Mouse (Mus musculus): ENCODE measurements around the gene Dnajb14. TPM values are rescaled to one million over a fixed set of nuclear protein-coding genes. Genes with fewer than 3 reads are reported as not detected.
"Not testable (repeated sequence)": the region's sequence is repeated elsewhere in the genome, so short reads cannot be mapped to it uniquely, and the experiment has no call there.

Dnajb14 gene
- polyA plus RNA-seq, 1 experiment from 2014 or later: 4.8 TPM

GRCm38 (mm10) chr3:137932748-137933147 is 65.3 kb downstream of the Dnajb14 start:
- Histone ChIP-seq H3K27me3 (ENCODE audit: low read depth, poor library complexity, severe bottlenecking) (no peaks in the 10 kb centered on the region), H3K4me3 (no peak overlapping the region), H3K9me3 (replicated peaks) (no peaks in the 10 kb centered on the region), H3K27ac (replicated peaks) (no peak overlapping the region), H3K36me3 (peaks cover 14% of the 10 kb centered on the region), H3K4me1 (peaks cover 31% of the 10 kb centered on the region)
- no peak for DNase-seq (ENCODE audit: low spot score)
- 75% methylated on average over 7 of the region's 7 CpGs for WGBS

DNA sequence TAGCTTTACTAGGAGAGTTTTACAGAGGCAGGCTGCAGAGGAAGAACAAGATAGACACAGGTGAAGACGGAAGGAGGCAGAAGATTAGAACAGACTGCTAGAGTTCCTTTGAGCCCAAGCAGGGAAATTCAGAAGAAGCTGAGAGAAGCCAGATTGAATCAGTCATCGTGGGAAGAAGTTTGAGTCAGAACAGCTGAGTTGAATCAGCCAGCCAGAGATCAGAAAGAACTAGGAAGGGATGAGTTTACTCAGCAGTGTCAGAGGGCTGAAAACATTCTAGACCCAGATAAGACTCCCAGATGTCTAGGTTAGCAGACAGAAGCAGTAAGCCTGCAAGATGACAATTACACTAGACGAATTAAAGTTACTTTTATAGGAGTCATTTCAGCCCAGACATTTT is 66.5 kb downstream of the Dnajb14 start:
- peaks cover 5% of the 10 kb centered on the region for H3K36me3 ChIP-seq
- no peak overlapping the region for H3K4me3 ChIP-seq
- no peak for DNase-seq (ENCODE audit: low spot score)
- no peaks in the 10 kb centered on the region for H3K27me3 ChIP-seq (ENCODE audit: low read depth, poor library complexity, severe bottlenecking)
- 83% methylated on average over 3 of the region's 3 CpGs for WGBS
- no peak overlapping the region for H3K27ac ChIP-seq (replicated peaks)
- peaks cover 36% of the 10 kb centered on the region for H3K4me1 ChIP-seq
- H3K9me3 ChIP-seq (replicated peaks): no peaks in the 10 kb centered on the region

- Histone ChIP-seq H3K27ac (replicated peaks) (peak overlapping the region; percentile 73), H3K36me3 (no peaks in the 10 kb centered on the region), H3K4me1 (peaks cover 36% of the 10 kb centered on the region), H3K9me3 (replicated peaks) (no peaks in the 10 kb centered on the region), H3K27me3 (ENCODE audit: low read depth, poor library complexity, severe bottlenecking) (no peaks in the 10 kb centered on the region), H3K4me3 (no peak overlapping the region)
- no peak for DNase-seq (ENCODE audit: low spot score)
- WGBS: 48% methylated on average over 5 of the region's 5 CpGs
Measured at GRCm38 (mm10) chr3:137935570-137936525, 68.4 kb downstream of the Dnajb14 start.

GRCm38 (mm10) chr3:137936541-137936940 is 69.1 kb downstream of the Dnajb14 start:
- H3K9me3 ChIP-seq (replicated peaks): no peaks in the 10 kb centered on the region
- 34% methylated on average over 6 of the region's 6 CpGs for WGBS
- DNase-seq (ENCODE audit: low spot score): no peak
- H3K27me3 ChIP-seq (ENCODE audit: low read depth, poor library complexity, severe bottlenecking): no peaks in the 10 kb centered on the region
- H3K4me1 ChIP-seq: peaks cover 36% of the 10 kb centered on the region
- no peaks in the 10 kb centered on the region for H3K36me3 ChIP-seq
- H3K4me3 ChIP-seq: no peak overlapping the region
- peak overlapping the region; percentile 73 for H3K27ac ChIP-seq (replicated peaks)

DNA sequence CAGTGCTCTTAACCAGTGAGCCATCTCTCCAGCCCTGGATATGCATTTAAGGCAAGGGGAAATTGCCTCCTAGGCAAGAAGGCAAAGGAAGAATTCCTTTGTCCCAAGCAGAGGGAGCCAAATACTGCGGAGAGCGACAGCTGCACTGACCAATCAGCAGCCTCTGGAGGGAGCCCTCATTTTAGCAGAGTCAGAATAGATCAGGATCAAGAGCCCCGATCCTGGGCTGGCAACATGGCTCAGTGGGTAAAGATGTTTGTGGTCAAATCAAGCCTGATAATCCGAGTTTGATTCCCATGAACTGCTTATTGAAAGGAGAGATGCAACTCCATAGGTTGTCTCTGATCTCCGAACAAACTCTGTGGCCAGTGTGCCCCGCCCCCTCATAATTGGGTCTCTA is 71.1 kb downstream of the Dnajb14 start:
- 31% methylated on average over 6 of the region's 6 CpGs for WGBS
- peak overlapping the region; percentile 13; the same call in 1 of the 2 replicates for H3K27ac ChIP-seq (replicated peaks)
- peaks cover 36% of the 10 kb centered on the region for H3K4me1 ChIP-seq
- peak overlapping the region; percentile 14; the same call in 1 of the 2 replicates for H3K4me3 ChIP-seq
- no peak for DNase-seq (ENCODE audit: low spot score)
- no peaks in the 10 kb centered on the region for H3K36me3 ChIP-seq
- no peaks in the 10 kb centered on the region for H3K9me3 ChIP-seq (replicated peaks)
- H3K27me3 ChIP-seq (ENCODE audit: low read depth, poor library complexity, severe bottlenecking): no peaks in the 10 kb centered on the region

GRCm38 (mm10) chr3:137940757-137941156 is 73.3 kb downstream of the Dnajb14 start:
- WGBS: 83% methylated on average over 4 of the region's 4 CpGs
- Histone ChIP-seq H3K9me3 (replicated peaks) (no peaks in the 10 kb centered on the region), H3K27ac (replicated peaks) (no peak overlapping the region), H3K4me3 (no peak overlapping the region), H3K27me3 (ENCODE audit: low read depth, poor library complexity, severe bottlenecking) (no peaks in the 10 kb centered on the region), H3K4me1 (peaks cover 24% of the 10 kb centered on the region), H3K36me3 (no peaks in the 10 kb centered on the region)
- DNase-seq (ENCODE audit: low spot score): no peak

DNA sequence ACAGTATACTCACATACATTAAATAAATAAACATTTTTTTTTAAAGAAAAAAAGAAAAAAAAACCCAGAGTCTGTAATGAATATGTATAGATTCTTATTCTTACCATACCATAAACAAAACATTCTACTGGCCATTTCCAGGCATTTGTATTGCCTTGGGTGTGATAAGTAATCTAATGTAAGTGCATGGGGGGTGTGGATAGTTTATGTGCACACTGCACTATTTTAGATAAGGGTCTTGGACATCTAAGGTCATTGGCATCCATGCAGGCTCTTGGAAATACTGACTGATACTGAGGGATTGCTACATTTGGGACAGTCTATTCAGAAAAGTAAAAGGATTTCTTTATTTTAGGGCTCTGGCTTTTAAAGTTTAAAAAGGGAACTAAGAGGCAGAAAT is 74.1 kb downstream of the Dnajb14 start:
- Histone ChIP-seq H3K4me3 (no peak overlapping the region), H3K36me3 (no peaks in the 10 kb centered on the region), H3K4me1 (peaks cover 16% of the 10 kb centered on the region), H3K9me3 (replicated peaks) (no peaks in the 10 kb centered on the region), H3K27ac (replicated peaks) (no peak overlapping the region), H3K27me3 (ENCODE audit: low read depth, poor library complexity, severe bottlenecking) (no peaks in the 10 kb centered on the region)
- DNase-seq (ENCODE audit: low spot score): no peak

GRCm38 (mm10) chr3:137942098-137942622 is 74.7 kb downstream of the Dnajb14 start:
- 89% methylated on average over 12 of the region's 12 CpGs for WGBS
- H3K27ac ChIP-seq (replicated peaks): no peak overlapping the region
- no peaks in the 10 kb centered on the region for H3K9me3 ChIP-seq (replicated peaks)
- H3K36me3 ChIP-seq: no peaks in the 10 kb centered on the region
- H3K27me3 ChIP-seq (ENCODE audit: low read depth, poor library complexity, severe bottlenecking): no peaks in the 10 kb centered on the region
- peaks cover 10% of the 10 kb centered on the region for H3K4me1 ChIP-seq
- H3K4me3 ChIP-seq: no peak overlapping the region
- DNase-seq (ENCODE audit: low spot score): no peak

DNA sequence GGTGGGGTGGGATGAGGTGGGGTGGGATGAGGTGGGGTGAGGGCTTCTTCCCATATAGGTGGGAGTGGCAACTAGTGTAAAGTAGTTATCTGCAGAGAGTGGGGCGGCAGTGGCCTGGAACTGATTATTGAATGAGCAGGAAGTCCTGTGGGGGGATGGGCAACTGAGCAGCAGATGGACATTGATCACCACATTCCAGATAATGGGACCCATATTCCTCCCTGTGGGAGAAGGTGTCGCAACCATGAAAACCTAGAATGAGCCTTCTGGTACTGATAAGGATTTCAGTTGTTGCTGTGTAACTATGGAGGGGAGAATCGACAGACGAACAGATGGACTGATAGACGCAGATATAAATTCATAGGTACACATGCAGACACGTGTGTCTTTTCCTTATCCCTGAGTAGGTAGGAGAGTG is 76.3 kb downstream of the Dnajb14 start:
- Histone ChIP-seq H3K4me1 (peaks cover 2% of the 10 kb centered on the region), H3K4me3 (no peak overlapping the region), H3K36me3 (no peaks in the 10 kb centered on the region), H3K27ac (replicated peaks) (no peak overlapping the region), H3K9me3 (replicated peaks) (no peaks in the 10 kb centered on the region), H3K27me3 (ENCODE audit: low read depth, poor library complexity, severe bottlenecking) (no peaks in the 10 kb centered on the region)
- WGBS: 87% methylated on average over 6 of the region's 6 CpGs
- DNase-seq (ENCODE audit: low spot score): no peak

GRCm38 (mm10) chr3:137946827-137947226 is 79.4 kb downstream of the Dnajb14 start:
- DNase-seq (ENCODE audit: low spot score): no peak
- H3K4me1 ChIP-seq: peaks cover 2% of the 10 kb centered on the region
- no peaks in the 10 kb centered on the region for H3K36me3 ChIP-seq
- H3K27ac ChIP-seq (replicated peaks): no peak overlapping the region
- no peak overlapping the region for H3K4me3 ChIP-seq
- no peaks in the 10 kb centered on the region for H3K27me3 ChIP-seq (ENCODE audit: low read depth, poor library complexity, severe bottlenecking)
- 92% methylated on average over 3 of the region's 3 CpGs for WGBS
- H3K9me3 ChIP-seq (replicated peaks): no peaks in the 10 kb centered on the region

GRCm38 (mm10) chr3:137947525-137947924 is 80.0 kb downstream of the Dnajb14 start:
- 87% methylated on average over 4 of the region's 4 CpGs for WGBS
- no peak for DNase-seq (ENCODE audit: low spot score)
- Histone ChIP-seq H3K27me3 (ENCODE audit: low read depth, poor library complexity, severe bottlenecking) (no peaks in the 10 kb centered on the region), H3K36me3 (no peaks in the 10 kb centered on the region), H3K4me1 (peaks cover 9% of the 10 kb centered on the region), H3K27ac (replicated peaks) (no peak overlapping the region), H3K4me3 (no peak overlapping the region), H3K9me3 (replicated peaks) (no peaks in the 10 kb centered on the region)

DNA sequence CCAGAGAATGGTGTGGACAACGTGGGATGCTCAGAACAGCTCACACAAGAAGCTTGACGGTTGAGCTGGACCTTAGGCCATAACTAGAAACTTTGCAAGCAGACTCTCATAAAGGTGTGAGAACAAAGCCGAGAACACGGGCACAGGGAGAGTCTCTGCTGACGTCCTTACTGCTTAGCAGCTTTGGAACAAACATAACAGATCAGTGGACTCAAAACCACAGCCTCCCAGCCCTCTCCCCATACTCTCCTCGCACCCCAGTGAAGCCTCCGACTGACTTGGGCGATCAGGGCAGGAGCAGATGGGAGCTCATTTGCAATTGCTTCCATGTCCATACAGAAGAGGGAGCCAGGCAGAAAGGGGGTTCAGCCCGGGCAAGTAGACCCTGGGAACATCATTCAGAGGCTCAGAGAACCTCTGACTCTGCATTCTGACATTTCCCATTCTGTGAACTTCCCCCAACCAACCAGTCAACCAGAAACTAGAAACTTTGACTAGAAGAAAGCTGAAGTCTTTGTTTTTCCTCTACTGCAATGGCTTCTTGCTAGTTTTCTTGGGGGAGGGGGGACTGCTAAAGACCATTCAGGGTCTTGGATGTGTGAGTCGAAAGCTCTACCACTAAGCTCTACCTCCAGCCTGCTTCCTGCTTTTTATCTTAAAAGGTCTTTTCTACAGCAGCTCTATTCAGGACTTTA is 82.9 kb downstream of the Dnajb14 start:
- no peak overlapping the region for H3K27ac ChIP-seq (replicated peaks)
- H3K36me3 ChIP-seq: no peaks in the 10 kb centered on the region
- no peak overlapping the region for H3K4me3 ChIP-seq
- H3K27me3 ChIP-seq (ENCODE audit: low read depth, poor library complexity, severe bottlenecking): no peaks in the 10 kb centered on the region; the same call in 1 of the 2 replicates
- H3K4me1 ChIP-seq: peaks cover 35% of the 10 kb centered on the region
- WGBS: 82% methylated on average over 10 of the region's 10 CpGs
- H3K9me3 ChIP-seq (replicated peaks): no peaks in the 10 kb centered on the region
- DNase-seq (ENCODE audit: low spot score): no peak

- WGBS: 88% methylated on average over 3 of the region's 3 CpGs
- H3K4me3 ChIP-seq; H3K9me3 ChIP-seq (replicated peaks); H3K27ac ChIP-seq (replicated peaks); H3K27me3 ChIP-seq (ENCODE audit: low read depth, poor library complexity, severe bottlenecking); H3K36me3 ChIP-seq; DNase-seq (ENCODE audit: low spot score): not testable (repeated sequence)
- peaks cover 42% of the 10 kb centered on the region for H3K4me1 ChIP-seq
Measured at GRCm38 (mm10) chr3:137951302-137951701, 83.8 kb downstream of the Dnajb14 start.

All from midbrain, embryonic 10.5 days (tissue).